ENCODE assay signal across 19 mouse cellular contexts in genomic region chr1:83315146-83315545, GRCm38 (mm10).
DNase-seq lines count a peak whose midpoint lies in the region; ATAC-seq lines count a peak whose summit lies in the region.
"Had no signal": no experiment of that assay in that cellular context is flagged by ENCODE, and none has a peak within 500 bp of the region (broad histone marks: within the 10 kb centered on the region; RNA-seq: fewer than 3 reads in every experiment).

No protein-coding gene starts in this region.

- H3K4me1 ChIP-seq in megakaryocyte, embryonic 14.5 days = no peaks in the 10 kb centered on the region
- H3K4me1 ChIP-seq: embryonic facial prominence, embryonic 13.5 days; forebrain, embryonic 12.5 days; heart, embryonic 15.5 days; hindbrain, embryonic 15.5 days; intestine, embryonic 15.5 days; limb, embryonic 10.5 days had no signal

- no peak for ATAC-seq in megakaryocyte, adult 5-6 weeks (ENCODE audit: poor library complexity, severe bottlenecking)
- ATAC-seq: intestine, embryonic 15.5 days had no signal

- H3K27me3 ChIP-seq in megakaryocyte, embryonic 14.5 days (replicated peaks) = no peaks in the 10 kb centered on the region
- H3K27me3 ChIP-seq: embryonic facial prominence, embryonic 13.5 days; forebrain, embryonic 12.5 days; heart, embryonic 15.5 days; hindbrain, embryonic 15.5 days; intestine, embryonic 15.5 days had no signal

- peak; percentile 1 for DNase-seq in adrenal gland, postnatal 25 days
- no peak for DNase-seq in adrenal gland, adult 8-10 months
- peak; percentile 72 for DNase-seq in cerebellum, adult 9-11 months
- no peak for DNase-seq in embryo, embryonic 9.5 days (ENCODE audit: extremely low spot score)
- no peak for DNase-seq in MN1 (ENCODE audit: low spot score)
- DNase-seq: heart, postnatal 36 days; kidney, adult 8-10 months; kidney, postnatal 14 days; thymus, adult 2 months; thymus, postnatal 4 days had no signal

- H3K4me3 ChIP-seq in megakaryocyte, embryonic 14.5 days (replicated peaks) = peak overlapping the region; percentile 64
- H3K4me3 ChIP-seq: embryonic facial prominence, embryonic 13.5 days; erythroblast, embryonic 14.5 days; forebrain, embryonic 12.5 days; heart, embryonic 15.5 days; hindbrain, embryonic 15.5 days; intestine, embryonic 15.5 days; limb, embryonic 10.5 days had no signal

- H3K36me3 ChIP-seq in megakaryocyte, embryonic 14.5 days (replicated peaks; ENCODE audit: low read length) = no peaks in the 10 kb centered on the region
- H3K36me3 ChIP-seq: embryonic facial prominence, embryonic 13.5 days; forebrain, embryonic 12.5 days; heart, embryonic 15.5 days; hindbrain, embryonic 15.5 days; intestine, embryonic 15.5 days; limb, embryonic 10.5 days had no signal

- H3K9me3 ChIP-seq in megakaryocyte, embryonic 14.5 days = peaks cover 25% of the 10 kb centered on the region
- H3K9me3 ChIP-seq: embryonic facial prominence, embryonic 13.5 days; forebrain, embryonic 12.5 days; heart, embryonic 15.5 days; hindbrain, embryonic 15.5 days; intestine, embryonic 15.5 days; limb, embryonic 10.5 days had no signal

Comparison
In these comparisons a context has a peak if more than half of its experiments do, and no peak if none do; other contexts are left out.
1. DNase-seq: peak in adrenal gland, postnatal 25 days (single experiment) and cerebellum, adult 9-11 months (single experiment); none in adrenal gland, adult 8-10 months (single experiment), embryo, embryonic 9.5 days (single experiment) and MN1 (single experiment).